Mouse (Mus musculus) lung, adult 2 months (tissue): ENCODE measurements around the gene Plg.

ENCODE experiments used
- CTCF ChIP-seq: fragments of 200-500 bp; IDR thresholded peaks from 2 replicates; pipeline ENCODE4 v1.5.1; 2011; ENCODE audit warnings: mild to moderate bottlenecking, low read length, control low read depth; ENCODE audit not compliant: insufficient read depth
- POLR2A ChIP-seq: fragments of 200-500 bp; IDR thresholded peaks from 2 replicates; pipeline ENCODE4 v1.6.1; 2011; ENCODE audit warnings: low read depth, mild to moderate bottlenecking, control low read depth, low read length, borderline replicate concordance; ENCODE audit errors: extremely low read depth

DNA sequence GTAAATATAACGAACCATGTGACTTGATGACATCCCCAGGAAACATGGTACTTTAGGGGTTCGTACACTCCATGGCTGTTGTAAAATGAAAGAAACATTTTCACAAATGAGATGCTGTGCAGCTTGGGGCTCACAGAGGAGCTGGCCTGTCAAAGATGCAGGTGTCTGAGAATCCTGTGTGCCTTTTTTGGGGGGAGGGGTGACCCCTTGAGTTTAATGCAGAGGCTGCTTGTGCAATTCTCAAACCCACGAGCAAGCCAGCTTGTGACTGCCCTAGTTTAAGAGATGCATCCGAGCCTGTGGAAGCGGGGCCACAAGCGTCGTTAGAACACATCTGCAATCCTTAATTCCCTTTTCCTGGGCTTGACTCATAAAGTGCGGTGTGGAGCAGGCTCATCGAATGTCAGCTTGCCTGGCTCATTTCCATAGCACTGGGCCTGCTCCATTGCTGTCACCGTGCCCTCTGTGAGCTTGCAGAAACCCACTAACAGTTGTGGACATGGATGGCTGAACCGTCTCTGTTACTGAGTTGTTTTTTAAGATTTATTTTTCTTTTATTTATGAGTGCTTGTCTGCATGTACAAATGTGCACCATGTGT, 31.0 kb downstream of the Plg start:
- TF ChIP-seq CTCF, result no peak
- TF ChIP-seq POLR2A, result no peak
